Mouse (Mus musculus): ENCODE data around the gene Icam2.
"Not testable (repeated sequence)": the region's sequence is repeated elsewhere in the genome, so short reads cannot be mapped to it uniquely, and the experiment has no call there.

Gene Icam2

DNA sequence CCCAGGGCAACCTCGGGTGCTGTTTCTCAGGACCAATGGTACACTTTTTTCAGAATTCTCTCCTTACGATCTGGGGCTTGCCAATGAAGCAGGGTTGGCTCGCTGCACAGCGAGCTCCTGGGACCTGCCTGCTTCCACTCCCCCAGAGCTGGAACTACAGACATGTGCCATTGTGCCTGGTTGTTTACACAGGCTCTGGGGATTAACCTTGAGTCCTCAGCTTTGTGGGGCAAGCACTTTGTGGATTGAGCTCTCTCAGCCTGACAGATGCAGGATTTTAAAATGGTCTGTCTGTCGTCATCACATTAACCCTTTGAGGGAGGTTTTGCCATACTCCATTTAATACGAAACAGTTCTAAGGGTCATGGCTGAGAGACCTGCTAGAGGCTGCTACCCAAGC, 43.0 kb downstream of the Icam2 start:
- no peak for DNase-seq (ENCODE audit: extremely low spot score)

DNA sequence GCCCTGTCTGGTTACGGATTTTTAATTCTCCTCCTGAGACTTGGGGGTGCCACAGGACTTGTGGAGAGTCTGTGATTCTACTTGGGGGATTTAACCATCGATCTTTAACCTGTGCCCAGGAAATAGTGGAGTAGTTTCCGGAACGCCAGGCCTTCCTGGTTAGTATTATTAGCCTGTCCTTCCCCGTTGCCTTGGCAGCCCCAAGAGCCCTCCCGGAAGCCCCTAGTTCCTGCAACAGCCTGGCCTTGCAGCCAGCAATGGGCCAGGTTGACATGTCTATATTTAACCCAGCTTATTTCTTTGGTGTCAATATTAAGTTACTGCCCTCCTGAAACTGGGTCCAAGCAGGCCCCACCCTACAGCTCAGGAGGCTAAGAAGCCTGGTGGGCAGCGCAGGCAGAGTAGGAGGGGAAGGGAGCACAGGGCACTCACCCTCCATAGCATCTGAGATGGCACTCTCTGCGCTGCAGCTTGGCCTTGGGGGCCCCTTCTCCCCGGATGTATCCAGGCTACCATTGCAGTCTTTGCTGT, 46.8 kb downstream of the Icam2 start:
- DNase-seq (ENCODE audit: extremely low spot score): no peak

DNA sequence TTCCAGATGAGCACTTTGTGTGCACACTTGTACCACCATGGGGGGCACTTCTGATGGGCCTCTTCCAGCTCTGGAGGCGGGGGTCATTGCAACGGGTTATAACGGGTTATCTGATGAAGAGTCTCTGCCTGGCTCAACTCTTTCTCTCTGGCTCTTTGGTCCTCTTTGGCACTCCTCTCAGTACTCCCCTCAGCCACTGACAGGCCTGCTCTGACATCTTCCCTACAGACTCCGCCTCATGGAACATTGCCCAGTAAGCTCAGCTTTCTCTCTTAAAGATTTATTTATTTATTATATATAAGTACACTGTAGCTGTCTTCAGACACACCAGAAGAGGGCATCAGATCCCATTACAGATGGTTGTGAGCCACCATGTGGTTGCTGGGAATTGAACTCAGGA, 48.6 kb downstream of the Icam2 start:
- not testable (repeated sequence) for DNase-seq (ENCODE audit: extremely low spot score)

DNA sequence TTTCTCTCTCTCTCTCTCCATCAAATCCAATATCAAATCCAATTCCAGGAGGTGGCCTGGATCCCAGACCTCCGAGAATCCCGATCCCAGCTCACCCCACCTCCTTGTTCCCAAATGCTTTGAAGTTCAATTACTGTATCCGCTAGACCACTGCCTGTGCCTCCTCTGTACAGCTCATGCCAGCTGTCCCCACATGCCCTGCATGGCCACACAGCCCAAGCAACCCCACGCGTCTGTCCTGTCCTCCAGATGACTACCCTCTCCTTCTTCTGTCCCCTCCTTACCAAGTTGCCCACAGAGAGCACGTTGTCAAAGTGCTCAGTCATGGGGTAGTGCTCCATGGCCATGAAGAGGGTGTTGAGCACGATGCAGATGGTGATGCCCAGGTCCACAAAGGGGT, 49.0 kb downstream of the Icam2 start:
- DNase-seq (ENCODE audit: extremely low spot score): no peak

DNA sequence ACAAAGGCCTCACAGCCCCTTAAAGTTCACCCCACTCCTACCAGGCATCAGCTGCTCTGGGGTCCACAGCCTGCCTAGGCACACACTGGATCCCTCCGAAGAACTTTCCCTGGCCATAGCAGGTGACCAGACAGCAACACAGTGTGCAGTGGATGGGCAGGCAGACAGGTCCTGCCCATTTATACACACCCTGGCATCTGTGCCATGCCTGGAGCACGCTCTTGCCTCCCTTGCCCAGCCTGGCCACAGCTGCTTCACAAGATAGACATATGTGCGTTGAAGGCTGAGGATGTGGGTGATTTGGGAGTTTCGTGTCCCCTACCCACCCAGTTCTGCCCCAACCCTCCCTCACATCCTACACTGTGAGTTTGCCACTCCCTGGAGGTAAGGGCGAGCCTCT, 49.8 kb downstream of the Icam2 start:
- no peak for DNase-seq (ENCODE audit: extremely low spot score)

- no peak for DNase-seq (ENCODE audit: extremely low spot score)
Observed at GRCm38 (mm10) chr11:106334066-106334465, 53.8 kb downstream of the Icam2 start.

DNA sequence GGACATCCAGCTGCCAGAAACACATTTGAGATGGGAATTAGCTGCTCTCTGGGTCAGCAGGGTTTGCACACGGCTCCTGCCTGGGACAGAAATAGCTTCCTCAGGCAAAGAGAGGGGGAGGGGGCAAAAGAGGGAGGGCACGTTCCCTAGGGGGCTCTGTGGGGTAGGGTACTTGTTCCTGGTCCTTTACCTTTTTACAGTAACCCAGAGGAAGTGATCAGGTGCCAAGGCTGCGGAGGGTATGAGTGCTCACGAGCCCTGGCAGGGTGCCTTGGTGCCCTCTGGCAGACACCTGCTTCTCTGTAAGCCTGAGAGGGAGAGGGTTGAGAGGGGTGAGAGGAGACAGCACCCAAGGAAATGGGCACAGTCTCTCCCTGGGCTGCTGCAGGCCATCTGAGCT, 55.4 kb downstream of the Icam2 start:
- no peak for DNase-seq (ENCODE audit: extremely low spot score)

DNA sequence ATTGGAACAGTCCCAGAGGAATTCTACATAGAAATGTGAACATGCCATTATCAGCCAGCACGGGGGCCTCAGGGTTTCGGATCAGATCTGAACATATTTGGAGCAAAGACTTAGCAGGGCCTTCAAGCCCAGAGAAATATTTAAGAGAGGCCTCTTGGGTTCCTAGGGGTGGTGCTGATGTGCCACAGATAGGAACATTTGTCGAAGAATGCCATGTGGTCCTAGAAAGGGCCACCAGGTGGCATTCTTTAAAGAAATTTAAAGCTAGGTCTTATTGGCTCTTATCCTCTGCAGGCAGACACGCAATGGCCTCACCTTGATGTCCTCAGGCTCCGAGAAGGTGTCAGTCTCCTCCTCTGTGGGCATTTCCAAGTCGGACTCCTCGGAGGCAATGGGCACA, 58.2 kb downstream of the Icam2 start:
- no peak for DNase-seq (ENCODE audit: extremely low spot score)

DNA sequence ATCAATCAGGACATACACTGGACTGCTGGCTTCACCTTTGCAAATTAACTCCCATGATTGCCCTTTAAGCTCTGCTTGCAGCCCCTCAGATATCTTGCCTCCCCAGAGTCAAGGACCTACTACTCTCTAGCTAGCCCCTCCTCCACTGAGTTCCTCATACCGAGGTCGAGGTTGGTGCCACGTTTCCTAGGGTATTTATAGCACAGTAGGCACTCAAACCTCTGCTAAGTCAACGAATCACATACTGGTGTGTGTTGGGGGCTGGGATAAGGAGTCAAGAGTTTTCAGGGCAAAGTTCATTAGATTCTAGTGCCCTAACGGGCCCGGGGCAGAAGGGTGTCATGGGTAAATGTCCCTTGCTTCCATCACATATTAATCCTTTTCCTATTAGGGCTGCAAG, 58.7 kb downstream of the Icam2 start:
- DNase-seq (ENCODE audit: extremely low spot score): no peak

DNA sequence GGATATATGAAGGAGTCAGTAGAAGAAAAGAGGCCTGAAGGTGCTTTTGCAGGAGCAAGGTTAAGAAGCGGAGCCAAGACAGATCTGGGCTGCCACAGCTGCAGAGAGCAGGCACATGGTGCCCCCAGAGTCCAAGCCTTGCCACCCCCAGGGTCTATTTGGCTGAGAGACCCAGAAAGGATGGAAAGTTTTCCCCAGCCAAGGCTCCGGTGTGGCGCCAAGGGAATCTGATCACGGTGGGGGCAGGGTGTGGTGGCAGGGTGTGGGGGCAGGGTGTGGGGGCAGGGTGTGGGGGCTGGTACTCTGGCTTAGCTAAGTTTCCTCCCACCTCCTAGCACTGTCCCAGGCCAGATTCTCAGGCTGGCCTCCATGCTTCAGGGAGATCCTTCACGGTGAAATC, 59.4 kb downstream of the Icam2 start:
- no peak for DNase-seq (ENCODE audit: extremely low spot score)

All from embryo, embryonic 9.5 days (tissue).